Mouse (Mus musculus): Measurements from ENCODE around the gene Prickle1. TPM values are rescaled to one million over a fixed set of nuclear protein-coding genes. Genes with fewer than 3 reads are reported as not detected.

The Prickle1 gene
- polyA plus RNA-seq (2015; fragmentation: Illumina TruSeq; extraction: RNeasy Lipid Tissue Mini Kit (QIAGEN cat#74804); ENCODE audit: low read depth, low replicate concordance), result 49.7 TPM

GRCm38 (mm10) chr15:93595746-93596145 is at the start of gene Prickle1:
TSS of gene Prickle1 (minus strand) at chr15:93595891.

Other genes with a start within 250 kb of the Prickle1 start
- gene Zcrb1, start 197.6 kb downstream of the Prickle1 start, polyA plus RNA-seq (2015; fragmentation: Illumina TruSeq; extraction: RNeasy Lipid Tissue Mini Kit (QIAGEN cat#74804); ENCODE audit: low read depth, low replicate concordance), result 158 TPM
- gene Pphln1, start 197.5 kb downstream of the Prickle1 start, polyA plus RNA-seq (2015; fragmentation: Illumina TruSeq; extraction: RNeasy Lipid Tissue Mini Kit (QIAGEN cat#74804); ENCODE audit: low read depth, low replicate concordance), result 37.4 TPM